Mouse (Mus musculus): ENCODE data around the gene Noc4l. TPM values are rescaled to one million over a fixed set of nuclear protein-coding genes. Genes with fewer than 3 reads are reported as not detected.

Noc4l gene
- polyA plus RNA-seq (2015; fragmentation: Nextera tagmentation; extraction: Ambion mirVana) = 46.0 and 47.6 TPM in 2 replicates

DNA sequence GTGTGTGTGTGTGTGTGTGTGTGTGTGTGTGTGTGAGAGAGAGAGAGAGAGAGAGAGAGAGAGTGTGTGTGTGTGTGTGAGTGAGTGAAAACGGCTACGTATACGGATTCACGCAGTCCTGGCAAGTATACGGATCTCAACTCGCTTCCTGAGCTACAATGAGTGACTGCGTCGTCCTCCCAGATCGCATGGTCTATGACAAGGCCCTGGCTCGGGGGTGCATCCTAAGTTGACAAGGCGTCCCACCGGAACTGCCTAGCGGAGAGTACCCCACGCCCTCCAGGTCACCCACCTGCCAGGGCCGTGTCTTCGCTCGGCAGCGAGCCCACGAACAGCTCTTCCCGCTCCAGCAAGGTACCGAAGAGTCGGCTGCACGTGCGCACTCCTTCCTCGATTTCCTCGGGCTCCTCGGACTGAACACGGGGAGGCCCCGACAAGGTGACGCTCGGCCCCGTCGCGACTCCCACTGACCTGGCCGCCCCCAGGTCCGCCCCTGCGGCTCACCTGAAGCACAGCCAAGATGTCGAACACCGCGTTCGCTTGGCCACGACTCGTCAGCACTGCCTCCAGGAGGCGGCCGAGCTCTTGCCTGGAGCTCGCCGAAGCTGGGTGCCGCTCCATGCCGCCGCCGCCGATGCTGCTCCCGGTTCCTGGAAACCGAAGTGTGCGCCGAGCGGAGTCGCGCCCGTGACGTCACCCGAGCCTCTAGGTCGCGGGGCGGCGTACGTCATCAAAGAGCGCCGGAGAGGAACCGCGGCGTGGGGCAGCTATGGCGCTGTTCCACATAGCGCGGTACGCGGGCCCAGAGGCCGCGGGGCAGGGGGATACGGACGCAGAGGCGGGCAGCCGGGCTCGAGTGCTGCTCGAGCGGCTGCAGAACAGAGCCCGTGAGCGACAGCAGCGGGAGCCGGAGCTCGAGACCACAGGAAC is at the start of gene Noc4l, which contains the start of gene Ddx51:
TSS of gene Noc4l (minus strand) at position 699 of the 930 bp plus-strand sequence.
TSS of gene Ddx51 (plus strand) at position 733 of the 930 bp plus-strand sequence.
- Histone ChIP-seq H3K4me1 (ENCODE audit: control insufficient read depth, insufficient read depth, low read length) (peaks cover 12% of the 10 kb centered on the region), H3K27ac (ENCODE audit: low read length) (peak within 1 kb of the TSS; percentile 66), H3K4me2 (ENCODE audit: low read length) (peak within 1 kb of the TSS; percentile 95), H3K4me3 (ENCODE audit: low read depth, low read length) (peak within 1 kb of the TSS; percentile 97), H3K9ac (ENCODE audit: low read depth, low read length) (peak within 1 kb of the TSS; percentile 91), H3K27me3 (ENCODE audit: control insufficient read depth, insufficient read depth, low read depth, low read length) (no peaks in the 10 kb centered on the region), H3K36me3 (ENCODE audit: control insufficient read depth, insufficient read depth, low read length) (peaks cover 38% of the 10 kb centered on the region), H3K9me3 (replicated peaks; ENCODE audit: control insufficient read depth, low read length, poor library complexity, severe bottlenecking) (no peaks in the 10 kb centered on the region)
- under 1% methylated on average over 91 of the region's 91 CpGs for whole genome bisulfite sequencing
- peak; percentile 84 for ATAC-seq

DNA sequence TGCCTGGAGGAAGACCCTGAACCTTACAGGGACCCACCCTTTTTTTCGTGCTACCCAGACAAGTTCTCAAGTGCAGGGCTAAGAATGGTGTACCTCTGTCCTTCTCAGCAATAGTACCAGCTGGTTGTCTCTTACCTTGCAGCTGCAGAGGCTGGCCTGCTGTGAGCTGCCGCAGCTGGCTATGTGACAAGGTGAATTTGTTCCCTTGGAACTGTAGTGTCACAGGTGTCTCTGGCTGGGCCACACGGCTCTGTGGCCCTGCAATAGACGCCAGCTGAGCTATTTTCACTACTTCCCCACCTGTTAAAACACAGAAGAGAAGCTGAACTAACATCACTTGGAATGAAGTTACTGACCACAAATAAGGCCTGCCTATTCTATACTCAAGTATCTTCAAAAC is 45.4 kb upstream of the Noc4l start:
- no peak for ATAC-seq
- Histone ChIP-seq H3K9ac (ENCODE audit: low read depth, low read length) (no peak overlapping the region), H3K9me3 (replicated peaks; ENCODE audit: control insufficient read depth, low read length, poor library complexity, severe bottlenecking) (no peaks in the 10 kb centered on the region), H3K4me1 (ENCODE audit: control insufficient read depth, insufficient read depth, low read length) (no peaks in the 10 kb centered on the region), H3K4me3 (ENCODE audit: low read depth, low read length) (no peak overlapping the region), H3K36me3 (ENCODE audit: control insufficient read depth, insufficient read depth, low read length) (peaks cover 48% of the 10 kb centered on the region), H3K27ac (ENCODE audit: low read length) (no peak overlapping the region), H3K27me3 (ENCODE audit: control insufficient read depth, insufficient read depth, low read depth, low read length) (no peaks in the 10 kb centered on the region), H3K4me2 (ENCODE audit: low read length) (no peak overlapping the region)
- WGBS = 97% methylated on average over 4 of the region's 4 CpGs

DNA sequence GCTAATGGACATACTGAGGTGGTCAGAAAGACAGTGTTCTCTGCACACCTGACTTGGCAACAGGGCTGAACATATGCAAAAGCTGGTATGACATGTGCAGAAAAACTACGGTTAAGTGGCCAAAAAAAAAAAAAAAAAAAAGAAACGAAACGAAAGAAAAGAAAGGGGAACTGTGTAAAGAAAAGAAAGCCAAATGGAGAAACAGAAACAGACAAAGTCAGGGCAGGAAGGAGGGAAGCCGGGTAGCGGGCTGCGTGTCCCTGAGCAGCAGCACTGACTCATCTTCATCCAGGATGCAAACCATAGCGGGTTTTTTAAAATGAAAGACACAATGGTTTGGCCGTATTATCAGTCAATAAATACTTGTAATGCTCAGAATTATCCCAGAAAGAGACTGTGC is 28.8 kb upstream of the Noc4l start:
- no peak for ATAC-seq
- Histone ChIP-seq H3K4me1 (ENCODE audit: control insufficient read depth, insufficient read depth, low read length) (no peaks in the 10 kb centered on the region), H3K27ac (ENCODE audit: low read length) (no peak overlapping the region), H3K4me2 (ENCODE audit: low read length) (no peak overlapping the region), H3K36me3 (ENCODE audit: control insufficient read depth, insufficient read depth, low read length) (peaks cover 60% of the 10 kb centered on the region), H3K27me3 (ENCODE audit: control insufficient read depth, insufficient read depth, low read depth, low read length) (no peaks in the 10 kb centered on the region), H3K9me3 (replicated peaks; ENCODE audit: control insufficient read depth, low read length, poor library complexity, severe bottlenecking) (no peaks in the 10 kb centered on the region), H3K4me3 (ENCODE audit: low read depth, low read length) (no peak overlapping the region), H3K9ac (ENCODE audit: low read depth, low read length) (no peak overlapping the region)
- WGBS = 85% methylated on average over 8 of the region's 8 CpGs

DNA sequence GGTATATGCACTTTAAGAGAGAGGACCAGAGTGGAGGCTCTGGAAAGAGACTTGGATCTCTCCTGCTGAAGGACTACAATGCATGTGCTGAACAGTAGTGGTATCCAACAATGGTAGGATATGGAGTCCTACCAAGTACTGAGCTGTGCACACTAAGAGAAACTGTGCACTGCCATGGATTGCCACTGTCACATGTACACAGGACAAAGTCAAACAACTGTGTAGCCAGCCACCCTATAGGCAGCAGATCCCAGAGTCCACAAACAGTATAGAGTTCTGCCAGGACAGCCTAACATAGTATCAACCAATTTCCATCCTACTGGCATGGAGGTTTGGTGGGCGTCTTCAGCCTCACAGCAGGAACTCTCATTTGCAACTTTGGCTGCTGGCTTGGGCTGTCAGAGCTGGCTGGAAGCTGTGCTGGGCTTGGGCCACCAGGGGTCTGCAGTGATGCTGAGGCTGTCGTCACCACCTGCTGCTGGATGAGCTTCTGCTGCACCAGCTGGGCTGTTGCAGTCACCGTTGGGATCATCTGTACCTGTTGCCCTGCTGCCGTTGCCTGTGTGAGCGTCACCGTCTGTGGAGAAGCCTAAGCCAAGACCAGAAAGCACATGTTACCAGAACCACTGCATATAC is 12.4 kb upstream of the Noc4l start:
- no peak for ATAC-seq
- Histone ChIP-seq H3K27ac (ENCODE audit: low read length) (no peak overlapping the region), H3K27me3 (ENCODE audit: control insufficient read depth, insufficient read depth, low read depth, low read length) (no peaks in the 10 kb centered on the region), H3K4me1 (ENCODE audit: control insufficient read depth, insufficient read depth, low read length) (no peaks in the 10 kb centered on the region), H3K9me3 (replicated peaks; ENCODE audit: control insufficient read depth, low read length, poor library complexity, severe bottlenecking) (no peaks in the 10 kb centered on the region), H3K4me3 (ENCODE audit: low read depth, low read length) (no peak overlapping the region), H3K9ac (ENCODE audit: low read depth, low read length) (no peak overlapping the region), H3K36me3 (ENCODE audit: control insufficient read depth, insufficient read depth, low read length) (peaks cover 51% of the 10 kb centered on the region), H3K4me2 (ENCODE audit: low read length) (no peak overlapping the region)
- WGBS = 69% methylated on average over 6 of the region's 6 CpGs

DNA sequence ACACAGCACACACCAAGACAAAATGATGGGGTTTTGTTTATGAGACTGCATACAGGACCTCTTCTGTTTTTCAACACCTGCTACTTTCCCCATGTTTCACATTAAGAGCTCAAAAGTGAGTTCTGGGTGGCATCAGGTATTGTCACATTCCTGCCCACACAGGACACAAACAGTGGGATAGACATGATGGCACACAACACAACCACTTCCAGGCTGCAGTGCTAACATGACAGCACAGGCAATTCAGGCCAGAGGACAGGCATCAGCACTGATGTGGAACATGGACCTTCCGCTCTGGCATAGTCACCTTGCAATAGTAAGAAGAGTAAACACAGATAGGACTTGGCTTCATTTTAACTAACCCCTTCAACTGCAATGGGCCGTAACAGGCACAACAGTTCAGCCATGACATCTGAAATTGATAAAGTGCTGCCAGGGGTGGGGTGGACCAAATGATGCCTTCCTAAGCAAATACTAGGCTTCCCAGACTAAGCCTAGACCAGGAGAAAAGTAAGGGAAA is 11.6 kb upstream of the Noc4l start:
- 94% methylated on average over 2 of the region's 2 CpGs for WGBS
- H3K4me3 ChIP-seq (ENCODE audit: low read depth, low read length) = no peak overlapping the region
- H3K27ac ChIP-seq (ENCODE audit: low read length) = no peak overlapping the region
- no peaks in the 10 kb centered on the region for H3K27me3 ChIP-seq (ENCODE audit: control insufficient read depth, insufficient read depth, low read depth, low read length)
- H3K9me3 ChIP-seq (replicated peaks; ENCODE audit: control insufficient read depth, low read length, poor library complexity, severe bottlenecking) = no peaks in the 10 kb centered on the region
- no peaks in the 10 kb centered on the region for H3K4me1 ChIP-seq (ENCODE audit: control insufficient read depth, insufficient read depth, low read length)
- H3K36me3 ChIP-seq (ENCODE audit: control insufficient read depth, insufficient read depth, low read length) = peaks cover 43% of the 10 kb centered on the region
- ATAC-seq = no peak
- H3K4me2 ChIP-seq (ENCODE audit: low read length) = no peak overlapping the region
- H3K9ac ChIP-seq (ENCODE audit: low read depth, low read length) = no peak overlapping the region

DNA sequence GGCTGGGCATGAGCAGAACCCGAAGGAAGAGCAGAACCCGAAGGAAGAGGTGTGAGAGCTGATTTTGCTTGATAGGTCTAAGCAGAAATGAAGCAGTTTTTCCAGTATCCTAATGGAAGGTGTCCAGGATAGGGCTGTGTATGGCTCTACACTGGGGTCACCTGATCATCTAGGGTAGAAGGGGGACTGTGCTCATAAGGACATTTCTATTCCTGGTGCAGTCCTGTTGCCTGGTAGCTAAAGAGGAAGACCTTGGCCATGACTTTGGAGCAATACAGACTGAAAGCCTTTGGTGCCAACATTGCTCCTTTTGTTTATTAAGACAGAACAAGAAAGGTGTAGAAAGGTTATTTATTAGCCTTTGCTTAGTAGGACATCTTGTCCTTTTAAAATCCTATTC is 10.8 kb upstream of the Noc4l start:
- Histone ChIP-seq H3K4me1 (ENCODE audit: control insufficient read depth, insufficient read depth, low read length) (no peaks in the 10 kb centered on the region), H3K9ac (ENCODE audit: low read depth, low read length) (no peak overlapping the region), H3K36me3 (ENCODE audit: control insufficient read depth, insufficient read depth, low read length) (peaks cover 40% of the 10 kb centered on the region), H3K27me3 (ENCODE audit: control insufficient read depth, insufficient read depth, low read depth, low read length) (no peaks in the 10 kb centered on the region), H3K4me3 (ENCODE audit: low read depth, low read length) (no peak overlapping the region), H3K27ac (ENCODE audit: low read length) (no peak overlapping the region), H3K4me2 (ENCODE audit: low read length) (no peak overlapping the region), H3K9me3 (replicated peaks; ENCODE audit: control insufficient read depth, low read length, poor library complexity, severe bottlenecking) (no peaks in the 10 kb centered on the region)
- whole genome bisulfite sequencing = 89% methylated on average over 2 of the region's 2 CpGs
- no peak for ATAC-seq

DNA sequence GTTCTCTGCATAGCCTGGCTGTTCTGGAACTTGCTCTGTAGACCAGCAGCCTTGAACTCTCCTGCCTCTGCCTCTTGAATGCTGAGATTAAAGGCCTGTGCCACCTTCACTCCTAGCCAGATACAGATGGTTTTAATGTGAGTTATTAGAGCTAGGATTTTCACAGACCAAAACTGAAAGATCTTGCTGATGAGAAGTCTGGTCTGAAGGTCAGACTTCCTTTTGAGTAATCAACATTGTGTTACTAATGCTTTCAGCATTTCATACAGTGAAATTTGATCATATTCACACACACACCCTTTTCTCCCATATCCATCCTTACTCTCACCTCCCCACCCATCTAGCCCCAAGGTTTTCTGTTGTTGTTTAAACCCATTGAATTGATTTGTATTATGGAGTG is 6.5 kb upstream of the Noc4l start:
- no peak overlapping the region for H3K4me2 ChIP-seq (ENCODE audit: low read length)
- H3K4me1 ChIP-seq (ENCODE audit: control insufficient read depth, insufficient read depth, low read length) = no peaks in the 10 kb centered on the region
- no peaks in the 10 kb centered on the region for H3K9me3 ChIP-seq (replicated peaks; ENCODE audit: control insufficient read depth, low read length, poor library complexity, severe bottlenecking)
- H3K27ac ChIP-seq (ENCODE audit: low read length) = no peak overlapping the region
- H3K9ac ChIP-seq (ENCODE audit: low read depth, low read length) = no peak overlapping the region
- no peaks in the 10 kb centered on the region for H3K27me3 ChIP-seq (ENCODE audit: control insufficient read depth, insufficient read depth, low read depth, low read length)
- peaks cover 38% of the 10 kb centered on the region for H3K36me3 ChIP-seq (ENCODE audit: control insufficient read depth, insufficient read depth, low read length)
- no peak for ATAC-seq
- H3K4me3 ChIP-seq (ENCODE audit: low read depth, low read length) = no peak overlapping the region

DNA sequence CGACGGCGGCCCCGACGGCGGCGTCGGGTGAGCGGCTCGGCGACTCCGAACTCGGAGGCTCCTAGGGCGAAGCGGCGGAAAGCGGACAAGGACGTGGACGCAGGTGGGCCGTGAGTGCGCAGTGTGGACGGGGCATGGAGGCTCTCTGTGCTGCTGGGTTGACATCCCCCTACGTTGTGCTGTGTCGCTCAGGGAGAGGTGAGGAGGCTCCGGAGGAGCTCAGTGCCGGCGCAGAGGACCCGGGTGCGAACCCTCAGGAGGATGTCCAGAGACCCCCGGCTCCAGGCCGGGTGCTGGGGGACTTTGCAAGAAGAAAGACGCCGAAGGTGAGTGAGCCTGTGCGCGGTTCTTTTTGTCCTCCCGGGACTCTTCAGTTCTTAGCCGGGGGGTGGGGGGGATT is 469 bp upstream of the Noc4l start:
- peak; percentile 68 for ATAC-seq
- Histone ChIP-seq H3K27ac (ENCODE audit: low read length) (peak overlapping the region; percentile 66), H3K9me3 (replicated peaks; ENCODE audit: control insufficient read depth, low read length, poor library complexity, severe bottlenecking) (no peaks in the 10 kb centered on the region), H3K4me2 (ENCODE audit: low read length) (peak overlapping the region; percentile 95), H3K4me3 (ENCODE audit: low read depth, low read length) (peak overlapping the region; percentile 97), H3K4me1 (ENCODE audit: control insufficient read depth, insufficient read depth, low read length) (peaks cover 12% of the 10 kb centered on the region), H3K27me3 (ENCODE audit: control insufficient read depth, insufficient read depth, low read depth, low read length) (no peaks in the 10 kb centered on the region), H3K36me3 (ENCODE audit: control insufficient read depth, insufficient read depth, low read length) (peaks cover 36% of the 10 kb centered on the region), H3K9ac (ENCODE audit: low read depth, low read length) (peak overlapping the region; percentile 91)
- WGBS = 1% methylated on average over 35 of the region's 37 CpGs

DNA sequence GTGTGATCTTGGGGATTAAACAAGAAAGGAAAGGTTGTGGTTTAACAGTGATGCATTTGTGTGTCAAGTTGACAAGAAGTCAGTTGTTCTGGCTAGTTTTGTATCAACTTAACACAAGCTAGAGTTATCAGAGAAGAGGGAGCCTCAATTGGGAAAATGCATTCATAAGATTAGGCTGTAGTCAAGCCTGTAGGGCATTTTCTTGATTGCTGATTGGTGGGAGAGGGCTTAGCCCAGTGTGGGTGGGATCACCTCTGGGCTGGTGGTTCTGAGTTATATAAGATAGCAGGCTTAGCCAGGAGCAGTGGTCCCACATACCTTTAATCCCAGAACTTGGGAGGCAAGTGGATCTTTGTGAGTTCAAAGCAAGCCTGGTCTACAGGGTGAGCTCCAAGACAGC is 6.8 kb downstream of the Noc4l start:
- Histone ChIP-seq H3K4me2 (ENCODE audit: low read length) (no peak overlapping the region), H3K4me3 (ENCODE audit: low read depth, low read length) (no peak overlapping the region), H3K4me1 (ENCODE audit: control insufficient read depth, insufficient read depth, low read length) (no peaks in the 10 kb centered on the region), H3K9me3 (replicated peaks; ENCODE audit: control insufficient read depth, low read length, poor library complexity, severe bottlenecking) (0 out of 2 replicates have a peak, but pooled peaks cover 2% of the 10 kb centered on the region), H3K9ac (ENCODE audit: low read depth, low read length) (no peak overlapping the region), H3K36me3 (ENCODE audit: control insufficient read depth, insufficient read depth, low read length) (peaks cover 23% of the 10 kb centered on the region), H3K27ac (ENCODE audit: low read length) (no peak overlapping the region), H3K27me3 (ENCODE audit: control insufficient read depth, insufficient read depth, low read depth, low read length) (no peaks in the 10 kb centered on the region)
- no peak for ATAC-seq

Data from midbrain, embryonic 16.5 days (tissue).